ENCODE assay signal across 25 mouse cellular contexts in the genomic region with DNA sequence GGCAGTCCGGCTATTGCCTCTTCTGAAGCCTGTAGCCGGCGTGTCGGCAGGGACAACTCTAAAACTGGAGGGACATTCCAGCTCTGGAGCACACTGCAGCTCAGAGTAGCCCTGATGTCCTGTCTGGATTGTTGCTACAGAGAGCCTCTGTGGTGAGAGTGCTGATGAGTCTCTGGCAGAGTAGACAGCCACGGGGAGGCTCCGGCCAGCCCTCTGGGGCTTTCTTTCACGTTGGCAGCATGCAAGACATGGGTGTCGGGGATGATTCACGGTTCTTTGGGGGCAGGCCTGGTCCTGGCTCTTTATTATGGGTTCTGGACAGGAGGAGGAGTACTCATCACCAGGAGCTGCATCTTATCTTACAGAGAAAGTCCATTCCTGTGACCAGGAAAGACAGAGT.
DNase-seq lines count a peak whose midpoint lies in the region; ATAC-seq lines count a peak whose summit lies in the region.
"Had no signal": no experiment of that assay in that cellular context is flagged by ENCODE, and none has a peak within 500 bp of the region (broad histone marks: within the 10 kb centered on the region; RNA-seq: fewer than 3 reads in every experiment).

No protein-coding gene starts in this region.

- H3K27me3 ChIP-seq in hindbrain, embryonic 10.5 days (ENCODE audit: insufficient read depth, poor library complexity, severe bottlenecking), result no peaks in the 10 kb centered on the region
- H3K27me3 ChIP-seq in hindbrain, embryonic 12.5 days, result no peaks in the 10 kb centered on the region
- H3K27me3 ChIP-seq in neural tube, embryonic 12.5 days (replicated peaks), result peaks cover 26% of the 10 kb centered on the region; the same call in 1 of the 2 replicates
- H3K27me3 ChIP-seq: embryonic facial prominence, embryonic 12.5 days had no signal

- peaks cover 25% of the 10 kb centered on the region for H3K36me3 ChIP-seq in hindbrain, embryonic 10.5 days
- H3K36me3 ChIP-seq in hindbrain, embryonic 12.5 days, result 0 out of 2 replicates have a peak, but pooled peaks cover 2% of the 10 kb centered on the region
- 0 out of 2 replicates have a peak, but pooled peaks cover 2% of the 10 kb centered on the region for H3K36me3 ChIP-seq in neural tube, embryonic 12.5 days
- H3K36me3 ChIP-seq: embryonic facial prominence, embryonic 12.5 days had no signal

- no peaks in the 10 kb centered on the region for H3K9me3 ChIP-seq in hindbrain, embryonic 10.5 days
- H3K9me3 ChIP-seq in hindbrain, embryonic 12.5 days (replicated peaks), result no peaks in the 10 kb centered on the region
- no peaks in the 10 kb centered on the region for H3K9me3 ChIP-seq in neural tube, embryonic 12.5 days
- H3K9me3 ChIP-seq: embryonic facial prominence, embryonic 12.5 days; G1E had no signal

- peak overlapping the region; percentile 74 for H3K27ac ChIP-seq in hindbrain, embryonic 10.5 days
- H3K27ac ChIP-seq in hindbrain, embryonic 12.5 days, result no peak overlapping the region
- H3K27ac ChIP-seq in neural tube, embryonic 12.5 days, result no peak overlapping the region
- H3K27ac ChIP-seq: embryonic facial prominence, embryonic 12.5 days; left cerebral cortex, adult 2 months had no signal

- ATAC-seq in hindbrain, embryonic 12.5 days (ENCODE audit: low FRiP score), result no peak
- ATAC-seq in neural tube, embryonic 12.5 days (ENCODE audit: low FRiP score, low read depth), result no peak
- ATAC-seq: CD4-positive, CD25-positive, alpha-beta regulatory T cell, adult 4 months; forebrain, embryonic 14.5 days had no signal

- no peak overlapping the region for H3K4me3 ChIP-seq in hindbrain, embryonic 10.5 days
- H3K4me3 ChIP-seq in hindbrain, embryonic 12.5 days, result no peak overlapping the region
- H3K4me3 ChIP-seq in neural tube, embryonic 12.5 days, result no peak overlapping the region
- H3K4me3 ChIP-seq: embryonic facial prominence, embryonic 12.5 days; left cerebral cortex, adult 2 months had no signal

- WGBS in hindbrain, embryonic 10.5 days, result 86% methylated on average over 9 of the region's 9 CpGs
- WGBS in hindbrain, embryonic 12.5 days, result 72% methylated on average over 9 of the region's 9 CpGs
- WGBS in neural tube, embryonic 12.5 days, result 17% methylated on average over 9 of the region's 9 CpGs

- no peak overlapping the region for H3K9ac ChIP-seq in hindbrain, embryonic 12.5 days
- no peak overlapping the region for H3K9ac ChIP-seq in neural tube, embryonic 12.5 days
- H3K9ac ChIP-seq: embryonic facial prominence, embryonic 12.5 days had no signal

- DNase-seq in adrenal gland, adult (ENCODE audit: inconsistent age in 2 of 2, low spot score in 1 of 2), result peak; percentile 44 to 60
- DNase-seq in adrenal gland, postnatal 10 days, result no peak
- no peak for DNase-seq in hindbrain, embryonic 10.5 days (ENCODE audit: low spot score)
- peak; percentile 66 for DNase-seq in Muller cell, postnatal 12 days (ENCODE audit: inconsistent ontology term)
- DNase-seq in kidney, postnatal 14 days, result no peak
- no peak for DNase-seq in layer of hippocampus, adult 8-10 months (ENCODE audit: low spot score in 2 of 2)
- DNase-seq: adrenal gland, adult 8-10 months; cerebellum, adult 18-20 months; cerebellum, postnatal 25 days; gastrocnemius, postnatal 10 days; heart, adult 18-20 months; kidney, adult 11 months; kidney, postnatal 25 days; layer of hippocampus, adult 9-11 months; lung, adult 18-20 months; right cerebral cortex, postnatal 25 days; thymus, postnatal 36 days had no signal

- H3K4me2 ChIP-seq in hindbrain, embryonic 12.5 days (replicated peaks), result no peak overlapping the region
- H3K4me2 ChIP-seq in neural tube, embryonic 12.5 days (replicated peaks), result 0 out of 2 replicates have a peak overlapping the region, but pooled peaks have one; percentile 33
- H3K4me2 ChIP-seq: embryonic facial prominence, embryonic 12.5 days; liver, embryonic 11.5 days had no signal

- peaks cover 30% of the 10 kb centered on the region for H3K4me1 ChIP-seq in hindbrain, embryonic 10.5 days (replicated peaks)
- H3K4me1 ChIP-seq in hindbrain, embryonic 12.5 days, result peaks cover 14% of the 10 kb centered on the region
- H3K4me1 ChIP-seq in neural tube, embryonic 12.5 days, result peaks cover 20% of the 10 kb centered on the region
- H3K4me1 ChIP-seq: embryonic facial prominence, embryonic 12.5 days had no signal

Comparison
In these comparisons a context has a peak if more than half of its experiments do, and no peak if none do; other contexts are left out.
1. DNase-seq: peak in adrenal gland, adult (2 of 2) and Muller cell, postnatal 12 days (single experiment); none in adrenal gland, postnatal 10 days (single experiment), hindbrain, embryonic 10.5 days (single experiment), kidney, postnatal 14 days (single experiment) and layer of hippocampus, adult 8-10 months (0 of 2).